Mouse (Mus musculus) Patski (cell line): ENCODE measurements around the gene Gm26938. TPM values are rescaled to one million over a fixed set of nuclear protein-coding genes. Genes with fewer than 3 reads are reported as not detected.

Experiments used
- ATAC-seq: fragments of 100-300 bp; one replicate; pipeline ENCODE4 v1.8.0; 2021
- CTCF ChIA-PET: fragments of 350-600 bp; sonication (Branson Sonifier 250); formaldehyde crosslinking; loops from one replicate; lab custom pipeline; 2022; ENCODE audit warnings: inconsistent platforms; lab: Charles Lee
- POLR2A ChIA-PET: fragments of 350-600 bp; sonication (Branson Sonifier 250); formaldehyde crosslinking; loops from one replicate; lab custom pipeline; 2022; ENCODE audit warnings: antibody characterized with exemption, inconsistent platforms; lab: Charles Lee
- DNase-seq: peaks from one replicate; pipeline ENCODE4 v3.0.0-alpha.2; 2011; ENCODE audit warnings: low read depth, low spot score
- H3K27me3 ChIP-seq: fragments of 371-371 bp; one replicate; pipeline ENCODE4 v1.5.1; 2021
- CTCF ChIP-seq: fragments of 100-300 bp; IDR thresholded peaks from one replicate; pipeline ENCODE4 v1.5.1; 2021
- in situ Hi-C: fragments of 300-500 bp; cut with MboI; formaldehyde crosslinking; loops from 3 replicates; pipeline ENCODE4 v1.11.1; 2018; ENCODE audit warnings: low pct_unique_long_range_greater_than_20kb, mixed read lengths
- polyA plus RNA-seq: library from polyadenylated mRNA; unstranded; gene quantifications from one replicate; pipeline ENCODE4 v1.2.3, GENCODE M21; 2021

The Gm26938 gene
- polyA plus RNA-seq, 1 experiment from 2014 or later: not detected

DNA sequence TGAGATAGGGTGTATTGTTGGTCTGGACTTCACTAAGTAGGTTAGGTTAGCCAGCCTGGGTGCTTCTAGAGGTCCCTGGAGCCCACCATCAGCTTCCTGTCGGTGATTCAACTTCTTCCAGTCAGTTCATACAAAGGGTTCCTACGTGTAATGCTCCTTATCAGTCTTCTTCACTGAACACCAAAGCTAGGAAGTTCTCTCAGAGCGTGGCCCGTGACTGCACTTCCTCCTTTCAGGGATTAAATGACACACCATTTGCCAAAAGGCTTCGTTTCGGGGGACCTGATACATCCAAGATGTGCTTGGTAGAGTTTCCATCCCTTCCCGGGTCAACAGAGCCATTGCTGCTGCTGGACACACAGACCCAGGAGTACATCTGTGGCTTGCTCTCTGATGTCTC, 5.9 kb upstream of the Gm26938 start:
- DNase-seq: no peak
- no peaks in the 10 kb centered on the region for H3K27me3 ChIP-seq
- ChIA-PET CTCF (no interaction called here), POLR2A (no interaction called here)
- no peak for TF ChIP-seq CTCF
- no peak for ATAC-seq
- in situ Hi-C loops: loop anchor here (5.0 to 10.0 kb wide), 2 partner anchors 373 to 580 kb away; no protein-coding TSS in a partner anchor

DNA sequence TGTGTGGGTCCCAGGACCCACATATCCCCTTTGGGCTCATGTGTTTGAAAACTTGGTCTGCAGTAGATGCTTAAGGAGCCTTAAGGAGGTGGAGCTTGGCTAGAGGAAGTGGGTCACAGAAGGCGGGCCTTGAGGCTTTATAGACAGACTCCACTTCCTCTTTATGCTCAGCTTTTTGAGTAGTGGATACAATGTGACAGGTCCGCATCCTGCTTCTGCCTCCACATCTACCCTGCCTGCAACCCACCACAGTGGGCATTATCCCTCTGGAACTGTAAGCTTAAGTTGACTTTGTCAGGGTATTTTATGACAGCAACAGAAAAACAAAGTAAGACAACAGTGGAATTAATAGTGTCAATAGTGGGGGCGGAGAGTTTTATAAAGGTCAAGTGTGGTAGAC, 4.5 kb upstream of the Gm26938 start:
- ATAC-seq: no peak

DNA sequence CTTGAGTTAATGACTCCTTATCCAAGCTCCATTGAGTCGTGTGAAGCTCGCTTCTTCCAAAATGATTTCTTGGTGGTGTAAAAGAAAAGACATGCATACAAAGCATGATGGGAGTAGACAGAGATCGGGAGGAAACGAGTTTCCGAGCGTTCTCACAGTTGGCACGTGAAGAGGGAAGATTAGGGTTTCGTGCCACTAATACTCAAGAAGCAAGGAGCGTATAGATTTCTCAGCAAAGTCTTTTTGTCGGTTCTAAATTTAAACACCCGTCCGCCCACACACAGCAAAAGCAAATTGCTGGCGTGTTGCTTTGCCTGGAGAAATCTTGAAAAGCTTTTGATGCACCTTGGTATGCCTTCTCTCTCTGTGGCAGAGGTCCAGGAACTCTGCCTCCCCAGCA, 3.2 kb upstream of the Gm26938 start:
- POLR2A ChIA-PET: interaction anchor here (0.7 to 1.1 kb wide), 2 partner anchors 21 to 33 kb away, joined by 3 to 4 read pairs; no protein-coding TSS in a partner anchor
- CTCF ChIA-PET: interaction anchor here (1.8 kb wide), 1 partner anchor 11 kb away, joined by 5 read pairs; no protein-coding TSS in a partner anchor
- in situ Hi-C loops: no loop called here
- peak; percentile 17 for DNase-seq
- no peak for ATAC-seq
- H3K27me3 ChIP-seq: no peaks in the 10 kb centered on the region
- TF ChIP-seq CTCF: no peak

More for the DNA sequence above, 4.5 kb upstream of the Gm26938 start:
- in situ Hi-C loops: loop anchor here (5.0 to 10.0 kb wide), 2 partner anchors 374 to 582 kb away; no protein-coding TSS in a partner anchor
- no peak for DNase-seq
- no peak for TF ChIP-seq CTCF
- POLR2A ChIA-PET: no interaction called here
- no peaks in the 10 kb centered on the region for H3K27me3 ChIP-seq
- CTCF ChIA-PET: no interaction called here

DNA sequence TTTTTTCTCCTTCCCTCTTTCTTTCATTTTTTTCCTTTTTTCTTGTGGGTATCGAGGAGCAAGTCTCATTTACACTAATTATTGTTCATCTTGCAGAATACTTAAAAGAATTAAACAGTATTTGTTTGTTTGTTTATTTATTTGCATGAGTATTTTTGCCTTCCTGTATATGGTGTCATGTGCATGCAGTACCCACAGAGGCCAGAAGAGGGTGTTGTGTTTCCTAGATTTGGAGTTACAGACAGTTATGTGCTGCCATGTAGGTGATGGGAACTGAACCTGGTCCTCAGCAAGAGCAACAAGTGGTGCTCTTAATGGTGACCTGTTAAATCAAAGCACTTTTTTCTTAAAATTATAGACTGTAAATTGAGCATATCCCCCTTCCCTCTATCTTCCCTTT, 1.4 kb upstream of the Gm26938 start:
- TF ChIP-seq CTCF: no peak
- POLR2A ChIA-PET: interaction anchor here (0.6 to 1.7 kb wide), 2 partner anchors 36 to 414 kb away, joined by 3 to 6 read pairs; partner anchors contain the start of gene Mafk
- in situ Hi-C loops: no loop called here
- DNase-seq (no peak), ATAC-seq (no peak)
- CTCF ChIA-PET: no interaction called here
- no peaks in the 10 kb centered on the region for H3K27me3 ChIP-seq

DNA sequence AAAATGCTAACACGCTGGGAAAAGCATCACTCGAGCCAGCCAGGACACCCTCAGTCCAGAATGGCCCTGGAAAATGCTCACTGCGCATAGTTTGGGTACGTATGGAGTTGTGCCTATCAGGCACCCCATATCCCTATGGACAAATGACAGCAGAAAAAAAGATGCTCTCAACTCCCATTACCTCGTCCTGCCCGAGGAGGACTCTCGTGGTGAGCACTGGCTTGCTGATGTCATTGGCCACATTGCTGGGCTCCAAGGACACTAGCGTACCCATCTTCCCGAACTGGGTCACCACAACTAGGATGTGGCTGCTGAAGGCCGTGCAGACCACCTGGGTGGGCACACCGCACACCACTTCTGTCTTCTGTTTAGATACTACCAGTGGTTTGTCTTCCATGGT, 260 bp downstream of the Gm26938 start:
- no peak for TF ChIP-seq CTCF
- ChIA-PET CTCF (interaction anchor here (1.6 kb wide), 1 partner anchor 8 kb away, joined by 7 read pairs; no protein-coding TSS in a partner anchor), POLR2A (interaction anchor here (0.9 to 1.7 kb wide), 2 partner anchors 12 to 35 kb away, joined by 3 to 6 read pairs; partner anchors contain the start of gene Mafk)
- H3K27me3 ChIP-seq: no peaks in the 10 kb centered on the region
- in situ Hi-C loops: no loop called here
- ATAC-seq (no peak), DNase-seq (no peak)

DNA sequence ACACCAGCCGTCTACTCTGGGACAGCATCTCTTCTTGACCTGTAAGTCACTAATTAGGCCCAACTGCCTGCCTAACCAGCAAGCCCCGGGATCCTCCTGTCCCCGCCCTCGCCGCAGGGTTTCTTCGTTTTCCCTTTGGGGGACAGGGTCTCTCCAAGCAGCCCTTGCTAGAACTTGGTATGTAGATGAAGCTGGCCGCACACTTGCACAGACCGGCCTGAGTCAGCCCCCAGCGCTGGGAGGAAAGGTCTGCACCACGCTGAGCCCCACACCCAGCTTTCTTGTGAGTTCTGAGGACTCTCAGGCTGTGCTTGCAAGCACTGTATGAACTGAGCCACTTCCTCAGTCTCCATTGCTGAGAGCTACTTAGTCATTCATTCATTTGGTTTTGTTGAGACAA, 1.7 kb downstream of the Gm26938 start:
- ChIA-PET CTCF (no interaction called here), POLR2A (interaction anchor here (0.5 kb wide), 1 partner anchor 15 kb away, joined by 4 read pairs; no protein-coding TSS in a partner anchor)
- no peak for TF ChIP-seq CTCF
- in situ Hi-C loops: loop anchor here (5.0 kb wide), 1 partner anchor 47 kb away; the partner anchor contains the start of gene Ints1
- ATAC-seq (no peak), DNase-seq (no peak)
- H3K27me3 ChIP-seq: no peaks in the 10 kb centered on the region

DNA sequence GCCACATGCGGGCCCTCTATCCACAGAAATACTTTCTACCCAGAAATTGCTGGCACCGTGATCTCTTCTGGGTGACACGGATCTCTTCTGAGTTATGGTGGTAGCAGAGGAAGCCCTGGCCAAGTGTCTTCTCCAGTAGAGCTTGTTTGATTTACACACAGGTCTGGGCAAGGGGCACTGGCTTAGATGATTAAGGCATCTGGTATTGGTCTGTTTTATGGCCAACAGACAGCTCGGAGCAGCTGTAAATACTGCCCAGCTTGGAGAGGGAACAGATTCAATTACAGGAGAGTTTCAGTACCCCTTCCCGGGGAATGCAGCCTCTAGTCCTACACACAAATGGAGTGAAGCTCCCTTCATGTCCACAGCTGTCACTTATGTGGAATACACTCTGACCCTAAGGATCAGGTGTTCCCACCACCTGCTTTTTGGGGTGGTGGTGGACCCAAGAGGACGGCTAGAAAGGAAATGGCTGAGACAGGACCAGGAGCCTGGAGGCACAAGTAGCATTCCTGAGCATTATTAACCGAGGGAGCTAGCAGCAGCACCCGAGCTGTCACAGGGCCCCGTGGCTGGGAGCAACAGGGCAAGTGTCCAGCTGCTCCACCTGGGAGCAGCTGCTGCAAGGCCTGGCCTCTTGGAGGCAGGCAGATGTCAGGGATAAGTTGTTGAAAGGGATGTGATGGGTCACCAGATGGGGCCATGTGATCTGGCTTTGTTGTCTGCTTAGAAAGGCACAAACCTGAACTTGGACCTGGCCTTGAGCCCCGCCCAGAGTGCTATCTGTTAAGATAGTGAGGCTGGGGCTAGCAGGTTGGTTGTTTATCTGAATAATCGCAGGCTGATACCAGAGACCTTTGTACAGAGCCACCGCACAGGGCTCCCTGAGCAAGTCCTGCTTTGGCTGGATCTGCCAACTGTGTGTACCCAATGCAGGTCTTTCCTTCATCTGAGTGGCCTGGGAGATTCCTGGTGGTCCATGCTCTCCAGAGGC, 4.4 kb downstream of the Gm26938 start:
- ATAC-seq: no peak
- in situ Hi-C loops: loop anchor here (5.0 kb wide), 1 partner anchor 44 kb away; the partner anchor contains the start of gene Ints1
- POLR2A ChIA-PET: no interaction called here
- no peak for DNase-seq
- CTCF ChIA-PET: interaction anchor here (0.7 to 0.9 kb wide), 2 partner anchors 45 to 46 kb away, joined by 3 read pairs; partner anchors contain the start of gene Ints1
- H3K27me3 ChIP-seq: no peaks in the 10 kb centered on the region
- TF ChIP-seq CTCF: no peak

DNA sequence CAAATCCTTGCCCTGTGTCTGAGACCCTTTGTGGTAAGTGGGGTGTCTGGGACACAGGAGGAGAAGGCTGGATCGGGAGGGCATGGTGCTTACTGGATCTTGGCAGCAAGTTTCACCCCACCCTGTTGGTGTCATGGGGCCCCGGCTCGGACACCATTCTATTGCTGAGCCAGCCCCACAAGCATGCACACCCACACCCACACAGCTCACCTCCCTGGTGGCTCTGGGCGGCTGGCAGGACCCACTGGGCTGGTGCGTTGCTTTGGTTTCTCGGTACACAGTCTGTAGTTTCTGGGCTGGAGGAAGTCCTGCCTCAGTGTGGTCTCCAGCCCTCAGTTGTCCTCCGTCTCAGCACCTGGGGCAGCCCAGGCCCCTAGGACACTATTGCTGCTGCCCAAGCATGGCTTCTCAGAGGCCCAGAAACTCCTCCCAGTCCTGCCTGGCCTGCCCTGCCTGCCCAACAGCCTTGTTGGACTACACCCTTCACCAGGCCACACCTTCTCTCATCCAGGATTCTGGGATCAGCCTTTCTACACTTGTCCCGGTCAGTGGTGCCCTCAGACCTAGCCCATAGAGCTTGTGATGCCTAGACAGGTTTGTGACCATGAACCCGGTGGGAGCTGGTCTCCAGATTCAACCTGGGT, 6.5 kb downstream of the Gm26938 start, which contains the start of gene Tmem184a:
TSS of gene Tmem184a (minus strand) at position 380 of the 644 bp plus-strand sequence.
- POLR2A ChIA-PET: interaction anchor here (1.0 kb wide), 1 partner anchor 14 kb away, joined by 4 read pairs; no protein-coding TSS in a partner anchor
- H3K27me3 ChIP-seq: no peaks in the 10 kb centered on the region
- DNase-seq: no peak
- no peak for ATAC-seq
- TF ChIP-seq CTCF: no peak
- CTCF ChIA-PET: interaction anchor here (0.7 to 2.5 kb wide), 6 partner anchors 7 to 49 kb away, joined by 3 to 15 read pairs (median 4); partner anchors contain the start of genes Gm26938 and Psmg3
- in situ Hi-C loops: loop anchor here (5.0 kb wide), 1 partner anchor 42 kb away; the partner anchor contains the start of gene Ints1

DNA sequence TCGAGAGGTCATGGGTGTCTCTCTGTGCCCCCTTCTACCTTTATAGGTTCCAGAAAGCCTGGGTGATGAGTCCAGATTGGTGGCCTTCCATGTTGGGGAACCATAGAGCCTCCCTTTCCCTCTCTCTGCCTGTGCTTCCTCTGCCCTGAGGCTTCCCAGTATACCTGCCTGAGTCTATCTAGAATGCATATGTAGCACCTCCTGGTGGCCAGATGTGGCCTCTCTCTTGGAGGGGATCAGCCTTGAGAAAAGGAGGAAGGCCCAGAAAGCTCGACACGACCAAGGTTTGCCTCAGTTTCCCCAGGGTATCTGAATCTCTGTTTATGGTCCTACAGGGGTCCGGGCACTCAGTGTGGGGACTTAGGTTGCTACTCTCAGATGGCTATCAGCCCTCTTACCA, 7.4 kb downstream of the Gm26938 start:
- ChIA-PET CTCF (interaction anchor here (0.7 to 2.5 kb wide), 10 partner anchors 8 to 48 kb away, joined by 3 to 15 read pairs (median 4); partner anchors contain the start of genes Gm26938 and Psmg3), POLR2A (no interaction called here)
- in situ Hi-C loops: no loop called here
- TF ChIP-seq CTCF: no peak
- H3K27me3 ChIP-seq: no peaks in the 10 kb centered on the region
- ATAC-seq (no peak), DNase-seq (no peak)
